Mouse (Mus musculus): ENCODE measurements at regions not wholly inside any gene's neighbourhood (a gene's known extent, or its start where the extent isn't known, plus 50 kb on each side); places are given as distances from the start of the nearest gene placed in this dataset.

DNA sequence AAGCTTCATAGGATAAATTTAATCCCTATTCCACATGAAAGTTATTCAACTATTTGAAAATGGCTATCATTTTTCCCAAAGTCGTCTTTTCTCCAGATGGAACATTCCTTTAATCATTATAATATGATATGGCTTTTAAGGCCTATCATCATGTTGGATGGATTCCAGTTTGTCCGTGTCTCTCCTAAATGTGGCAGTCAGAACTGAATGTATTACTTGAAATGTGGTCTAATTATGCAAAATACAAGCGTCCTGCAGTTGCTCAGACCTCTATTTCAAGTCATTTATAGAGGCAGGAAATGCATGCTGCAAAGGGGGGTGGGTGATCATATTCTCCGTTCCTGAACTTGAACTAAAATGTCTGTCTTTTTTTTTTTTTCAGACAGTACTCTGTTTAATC, 88.5 kb upstream of the Adgrl2 start:
- Histone ChIP-seq H3K4me1 (ENCODE audit: control insufficient read depth in 1 of 2, insufficient read depth in 2 of 2) (no peaks in the 10 kb centered on the region), H3K79me2 (replicated peaks; ENCODE audit: control insufficient read depth, extremely low read depth, insufficient read depth, poor library complexity, severe bottlenecking) (no peaks in the 10 kb centered on the region), H3K4me2 (ENCODE audit: insufficient read depth, low read depth, poor library complexity, severe bottlenecking) (no peak overlapping the region), H3K4me3 (replicated peaks in 1 of 3; ENCODE audit: low read depth in 2 of 3, low read length in 2 of 3, poor library complexity in 1 of 3) (no peak overlapping the region), H3K9me3 (replicated peaks; ENCODE audit: low read length) (no peaks in the 10 kb centered on the region), H3K27ac (ENCODE audit: insufficient read depth, low read depth) (no peak overlapping the region), H3K27me3 (replicated peaks) (no peaks in the 10 kb centered on the region), H3K36me3 (replicated peaks in 1 of 2; ENCODE audit: control insufficient read depth in 1 of 2, insufficient read depth in 1 of 2, low read length in 1 of 2) (no peaks in the 10 kb centered on the region), H3K9ac (ENCODE audit: insufficient read depth, low read depth) (no peak overlapping the region)
- in situ Hi-C loops (cut with MboI; ENCODE audit: low pct_ligation_motif_present, low pct_unique_long_range_greater_than_20kb, low sequenced_read_pairs) (no loop called here), dilution Hi-C loops (cut with MboI; ENCODE audit: extremely low pct_ligation_motif_present, extremely low pct_unique_long_range_greater_than_20kb, low sequenced_read_pairs) (no loop called here)
- TF ChIP-seq ZC3H11A (IDR thresholded peaks at IDR 0.05; ENCODE audit: low read depth, low read length): no peak
- TF ChIP-seq MAX (IDR thresholded peaks at IDR 0.05; ENCODE audit: low read length): no peak
- TF ChIP-seq USF2 (conservative IDR thresholded peaks at IDR 0.05; ENCODE audit: low read depth, low read length): no peak
- no peak for TF ChIP-seq EP300 (IDR thresholded peaks at IDR 0.05; ENCODE audit: low read length)
- TF ChIP-seq PAX5 (IDR thresholded peaks at IDR 0.05; ENCODE audit: low read length): no peak
- no peak for TF ChIP-seq RAD21 (IDR thresholded peaks at IDR 0.05; ENCODE audit: low read depth, low read length)
- no peak for TF ChIP-seq ZKSCAN1 (IDR thresholded peaks at IDR 0.05; ENCODE audit: borderline replicate concordance, low read depth, low read length)
- TF ChIP-seq IRF4 (IDR thresholded peaks at IDR 0.05; ENCODE audit: low read depth, low read length): no peak
- TF ChIP-seq NELFE (IDR thresholded peaks at IDR 0.05; ENCODE audit: low read depth, low read length): no peak
- TF ChIP-seq SMC3 (IDR thresholded peaks at IDR 0.05; ENCODE audit: low read depth, low read length): no peak
- TF ChIP-seq ELF1 (IDR thresholded peaks at IDR 0.05; ENCODE audit: low read depth, low read length): no peak
- no peak for DNase-seq (ENCODE audit: extremely low read depth)

DNA sequence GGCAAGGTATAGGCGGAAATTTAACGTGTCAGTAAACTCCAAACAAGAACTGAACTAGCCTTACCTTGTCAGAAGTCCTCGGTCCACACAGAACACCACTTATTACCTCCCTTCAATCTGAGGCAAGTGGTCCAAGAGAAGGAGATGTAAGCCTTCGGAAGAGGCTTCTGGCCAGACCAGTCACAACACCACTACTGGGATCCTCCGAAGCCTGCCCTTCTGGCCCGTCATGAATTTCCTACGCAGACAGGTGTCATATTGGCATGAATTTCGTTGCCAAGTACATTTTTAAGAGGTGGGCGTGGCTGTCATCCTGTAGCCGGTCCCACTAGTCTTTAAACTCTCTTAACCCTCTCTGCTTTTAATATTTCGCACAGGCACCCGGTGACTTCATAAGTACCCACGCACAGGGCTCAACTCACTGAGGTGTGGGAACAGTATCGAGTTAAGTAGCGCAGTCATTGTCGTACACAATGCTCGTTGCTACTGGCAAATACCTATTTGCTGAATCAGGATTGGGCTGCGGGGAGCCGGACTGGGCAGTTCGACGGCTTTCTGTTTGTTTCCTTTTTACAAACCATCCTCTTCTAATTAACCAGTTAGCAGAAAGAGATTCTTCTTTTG, 86.7 kb upstream of the Adgrl2 start:
- no peaks in the 10 kb centered on the region for H3K9me3 ChIP-seq (replicated peaks; ENCODE audit: low read length)
- no peaks in the 10 kb centered on the region for H3K27me3 ChIP-seq (replicated peaks)
- DNase-seq (ENCODE audit: extremely low read depth): no peak
- no peaks in the 10 kb centered on the region for H3K36me3 ChIP-seq (replicated peaks in 1 of 2; ENCODE audit: control insufficient read depth in 1 of 2, insufficient read depth in 1 of 2, low read length in 1 of 2)
- no peak overlapping the region for H3K4me3 ChIP-seq (replicated peaks in 1 of 3; ENCODE audit: low read depth in 2 of 3, low read length in 2 of 3, poor library complexity in 1 of 3)
- H3K27ac ChIP-seq (ENCODE audit: insufficient read depth, low read depth): no peak overlapping the region
- dilution Hi-C loops (cut with MboI; ENCODE audit: extremely low pct_ligation_motif_present, extremely low pct_unique_long_range_greater_than_20kb, low sequenced_read_pairs) (no loop called here), in situ Hi-C loops (cut with MboI; ENCODE audit: low pct_ligation_motif_present, low pct_unique_long_range_greater_than_20kb, low sequenced_read_pairs) (no loop called here)
- TF ChIP-seq SMC3 (IDR thresholded peaks at IDR 0.05; ENCODE audit: low read depth, low read length) (no peak), RCOR1 (conservative IDR thresholded peaks at IDR 0.05; ENCODE audit: low read depth, low read length) (no peak)
- H3K4me1 ChIP-seq (ENCODE audit: control insufficient read depth in 1 of 2, insufficient read depth in 2 of 2): peaks cover 0 to 4% of the 10 kb centered on the region in 2 experiments; a peak in 1 of 4 replicates
- H3K4me2 ChIP-seq (ENCODE audit: insufficient read depth, low read depth, poor library complexity, severe bottlenecking): no peak overlapping the region
- no peaks in the 10 kb centered on the region for H3K79me2 ChIP-seq (replicated peaks; ENCODE audit: control insufficient read depth, extremely low read depth, insufficient read depth, poor library complexity, severe bottlenecking)
- H3K9ac ChIP-seq (ENCODE audit: insufficient read depth, low read depth): no peak overlapping the region

- TF ChIP-seq JUN (IDR thresholded peaks at IDR 0.05; ENCODE audit: insufficient read depth, low read depth, low read length): no peak
- no peak for TF ChIP-seq MEF2A (IDR thresholded peaks at IDR 0.05; ENCODE audit: borderline replicate concordance, low read depth, low read length)
- no peak for TF ChIP-seq MYC (IDR thresholded peaks at IDR 0.05; ENCODE audit: low read depth, low read length)
- no peak for TF ChIP-seq MAZ (IDR thresholded peaks at IDR 0.05; ENCODE audit: low read depth, low read length)
- no peak overlapping the region for H3K27ac ChIP-seq (ENCODE audit: insufficient read depth, low read depth)
- no peak for DNase-seq (ENCODE audit: extremely low read depth)
- H3K9me3 ChIP-seq (replicated peaks; ENCODE audit: low read length): no peaks in the 10 kb centered on the region
- H3K9ac ChIP-seq (ENCODE audit: insufficient read depth, low read depth): no peak overlapping the region
- H3K4me1 ChIP-seq (ENCODE audit: control insufficient read depth in 1 of 2, insufficient read depth in 2 of 2): peaks cover 0 to 4% of the 10 kb centered on the region in 2 experiments; a peak in 1 of 4 replicates
- in situ Hi-C loops (cut with MboI; ENCODE audit: low pct_ligation_motif_present, low pct_unique_long_range_greater_than_20kb, low sequenced_read_pairs): no loop called here
- dilution Hi-C loops (cut with MboI; ENCODE audit: extremely low pct_ligation_motif_present, extremely low pct_unique_long_range_greater_than_20kb, low sequenced_read_pairs): no loop called here
- no peaks in the 10 kb centered on the region for H3K79me2 ChIP-seq (replicated peaks; ENCODE audit: control insufficient read depth, extremely low read depth, insufficient read depth, poor library complexity, severe bottlenecking)
- no peaks in the 10 kb centered on the region for H3K27me3 ChIP-seq (replicated peaks)
- no peak overlapping the region for H3K4me2 ChIP-seq (ENCODE audit: insufficient read depth, low read depth, poor library complexity, severe bottlenecking)
- no peaks in the 10 kb centered on the region for H3K36me3 ChIP-seq (replicated peaks in 1 of 2; ENCODE audit: control insufficient read depth in 1 of 2, insufficient read depth in 1 of 2, low read length in 1 of 2)
- no peak overlapping the region for H3K4me3 ChIP-seq (replicated peaks in 1 of 3; ENCODE audit: low read depth in 2 of 3, low read length in 2 of 3, poor library complexity in 1 of 3)
These were observed 85.1 kb upstream of the Adgrl2 start for GRCm38 (mm10) chr3:149075488-149075851.
